Mouse (Mus musculus) neural tube, embryonic 13.5 days (tissue): ENCODE measurements around the gene Eif3c. TPM values are rescaled to one million over a fixed set of nuclear protein-coding genes. Genes with fewer than 3 reads are reported as not detected.

Experiments
- ATAC-seq: fragments of 200-750 bp; cut with Nextera tagmentation; 2 replicates; pipeline ENCODE4 v1.8.0; 2017; ENCODE audit warnings: low read depth, mild to moderate bottlenecking, moderate TSS enrichment, moderate library complexity
- H3K27ac ChIP-seq: fragments of 300-500 bp; sonication (generic); replicated peaks from 2 replicates; pipeline ENCODE4 v1.5.1; 2015; ENCODE audit warnings: moderate library complexity, mild to moderate bottlenecking, inconsistent platforms
- H3K27me3 ChIP-seq: fragments of 300-500 bp; sonication (generic); 2 replicates; pipeline ENCODE4 v1.6.1; 2015; ENCODE audit warnings: mild to moderate bottlenecking, inconsistent platforms
- H3K36me3 ChIP-seq: fragments of 300-500 bp; sonication (generic); 2 replicates; pipeline ENCODE4 v1.6.1; 2015; ENCODE audit warnings: mild to moderate bottlenecking, inconsistent platforms
- H3K4me1 ChIP-seq: fragments of 300-500 bp; sonication (generic); replicated peaks from 2 replicates; pipeline ENCODE4 v1.6.1; 2015; ENCODE audit warnings: inconsistent platforms
- H3K4me2 ChIP-seq: fragments of 300-500 bp; sonication (generic); 2 replicates; pipeline ENCODE4 v1.6.1; 2015; ENCODE audit warnings: inconsistent platforms, mild to moderate bottlenecking, moderate library complexity
- H3K4me3 ChIP-seq: fragments of 300-500 bp; sonication (generic); 2 replicates; pipeline ENCODE4 v1.5.1; 2015; ENCODE audit warnings: mild to moderate bottlenecking, inconsistent platforms
- H3K9ac ChIP-seq: fragments of 300-500 bp; sonication (generic); 2 replicates; pipeline ENCODE4 v1.6.1; 2015; ENCODE audit warnings: moderate library complexity, mild to moderate bottlenecking, inconsistent platforms
- H3K9me3 ChIP-seq: fragments of 300-500 bp; sonication (generic); 2 replicates; pipeline ENCODE4 v1.6.1; 2016; ENCODE audit warnings: inconsistent platforms
- WGBS: fragments of 180-500 bp; shearing (Covaris S2); methylation state at CpG from one replicate; pipeline ENCODE4 v1.1.7; 2015; 5-methylcytosine and 5-hydroxymethylcytosine counted together
- polyA plus RNA-seq: library from polyadenylated mRNA; unstranded; fragments of >200 nt; fragmentation: Nextera tagmentation; extraction: Ambion mirVana; gene quantifications from 2 replicates; pipeline ENCODE4 v1.2.1, GENCODE M21; 2015

The Eif3c gene
- polyA plus RNA-seq, 1 experiment from 2014 or later, result 188 TPM

DNA sequence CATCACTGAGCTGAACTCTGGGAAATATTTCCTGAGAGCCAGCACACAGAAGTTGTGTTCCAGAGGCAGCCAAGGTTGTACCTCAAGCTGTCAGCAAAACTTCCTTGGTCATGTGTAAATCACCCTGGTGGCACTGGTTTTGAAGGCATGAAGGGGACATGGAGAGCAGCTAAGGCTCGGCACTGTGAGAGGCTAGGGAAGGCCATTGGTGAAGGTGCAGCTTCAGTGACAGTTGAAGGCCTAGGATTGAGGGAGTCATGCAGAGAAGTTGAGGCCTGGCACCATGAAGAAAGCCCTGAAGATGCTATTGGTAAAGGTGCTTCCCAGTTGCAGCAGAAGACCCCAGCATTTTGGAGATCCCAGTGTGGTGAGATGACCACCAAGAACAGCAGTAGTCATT is 24.6 kb downstream of the Eif3c start:
- Histone ChIP-seq H3K4me1 (no peaks in the 10 kb centered on the region), H3K4me2 (no peak overlapping the region), H3K9ac (no peak overlapping the region), H3K27ac (no peak overlapping the region), H3K4me3 (no peak overlapping the region), H3K36me3 (peaks cover 26% of the 10 kb centered on the region), H3K27me3 (peaks cover 6% of the 10 kb centered on the region), H3K9me3 (no peaks in the 10 kb centered on the region)
- no peak for ATAC-seq
- WGBS, result 90% methylated on average over 1 of the region's 1 CpGs

DNA sequence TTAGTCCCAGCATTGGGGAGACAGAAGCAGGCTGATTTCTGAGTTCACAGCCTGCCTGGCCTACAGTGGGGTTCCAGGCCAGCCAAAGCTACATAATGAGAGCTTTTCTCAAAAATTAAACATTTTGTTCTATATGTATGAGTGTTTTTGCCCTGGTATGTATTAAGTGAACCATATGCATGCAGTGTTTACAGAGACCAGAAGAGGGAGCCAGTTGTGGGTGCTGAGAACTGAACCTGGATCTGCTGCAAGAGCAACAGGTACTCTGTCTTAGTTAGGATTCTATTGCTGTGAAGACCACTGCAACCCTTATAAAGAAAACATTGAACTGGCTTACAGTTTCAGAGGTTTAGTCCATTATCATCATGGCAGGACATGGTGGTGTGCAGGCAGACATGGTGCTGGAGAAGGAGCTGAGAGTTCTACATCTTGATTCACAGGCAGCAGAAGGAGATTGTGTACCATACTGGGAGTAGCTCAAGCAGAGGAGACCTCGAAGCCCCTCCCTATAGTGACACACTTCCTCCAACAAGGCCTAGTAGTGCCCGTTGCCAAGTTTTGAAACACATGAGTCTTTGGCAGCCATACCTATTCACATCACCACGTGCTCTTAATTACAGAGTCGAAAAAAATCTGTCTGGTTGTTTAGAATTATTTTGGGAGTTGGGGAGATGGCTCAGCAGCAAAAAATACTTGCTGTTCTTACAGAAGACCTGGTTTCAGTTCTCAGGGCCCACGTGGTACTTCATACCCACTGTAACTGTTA is 28.2 kb downstream of the Eif3c start:
- H3K9me3 ChIP-seq, result no peaks in the 10 kb centered on the region
- ATAC-seq, result no peak
- H3K4me2 ChIP-seq, result no peak overlapping the region
- H3K4me3 ChIP-seq, result no peak overlapping the region
- H3K27ac ChIP-seq, result no peak overlapping the region
- H3K9ac ChIP-seq, result no peak overlapping the region
- H3K4me1 ChIP-seq, result peaks cover 11% of the 10 kb centered on the region
- peaks cover 19% of the 10 kb centered on the region for H3K27me3 ChIP-seq
- WGBS, result 87% methylated on average over 5 of the region's 5 CpGs
- no peaks in the 10 kb centered on the region for H3K36me3 ChIP-seq

DNA sequence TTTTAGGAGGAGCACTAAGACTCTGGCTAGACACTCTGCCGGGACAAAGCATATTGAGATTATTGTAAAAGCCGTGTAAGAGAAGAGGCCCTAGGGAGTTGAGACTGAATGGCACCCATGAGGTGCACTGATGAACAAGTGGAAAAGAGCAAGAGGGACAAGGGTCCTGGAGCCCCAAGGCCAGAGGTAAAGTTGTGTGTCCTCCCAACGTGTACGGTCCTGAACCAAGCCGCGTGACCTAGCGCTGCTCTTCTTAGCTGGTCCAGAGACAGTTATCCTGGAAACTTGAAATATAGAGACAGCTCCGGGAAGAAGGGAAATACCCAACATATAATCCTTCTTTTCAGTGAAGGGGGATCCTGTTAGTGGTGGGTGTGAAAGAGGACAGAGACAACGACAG is 29.7 kb downstream of the Eif3c start:
- Histone ChIP-seq H3K36me3 (no peaks in the 10 kb centered on the region), H3K9me3 (no peaks in the 10 kb centered on the region), H3K4me3 (peak overlapping the region; percentile 46), H3K27me3 (peaks cover 19% of the 10 kb centered on the region), H3K27ac (no peak overlapping the region), H3K4me1 (peaks cover 11% of the 10 kb centered on the region), H3K9ac (peak overlapping the region; percentile 77), H3K4me2 (peak overlapping the region; percentile 88)
- WGBS, result 59% methylated on average over 9 of the region's 9 CpGs
- no peak for ATAC-seq

DNA sequence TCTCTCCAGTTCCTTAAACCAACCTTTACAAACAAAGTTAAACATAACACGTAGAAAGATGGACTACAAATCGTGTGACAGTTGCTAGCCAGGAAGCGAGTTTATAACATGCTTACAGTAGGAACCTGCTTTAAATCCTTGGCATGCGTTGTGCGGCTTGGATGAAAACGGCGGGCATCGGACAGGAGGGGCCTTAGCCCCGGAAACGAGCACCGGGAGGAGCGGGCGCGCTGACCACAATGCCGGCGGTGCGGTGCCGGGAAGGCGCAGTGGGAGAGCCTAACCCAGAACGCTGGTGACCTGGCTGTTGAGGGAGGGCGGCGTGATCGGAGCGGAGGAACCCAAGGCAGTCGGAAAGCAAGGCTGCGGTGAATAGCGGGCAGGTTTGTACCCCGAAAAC is 30.4 kb downstream of the Eif3c start:
- H3K4me3 ChIP-seq, result peak overlapping the region; percentile 46
- H3K4me1 ChIP-seq, result peaks cover 11% of the 10 kb centered on the region
- no peak overlapping the region for H3K27ac ChIP-seq
- H3K27me3 ChIP-seq, result peaks cover 19% of the 10 kb centered on the region
- H3K9ac ChIP-seq, result peak overlapping the region; percentile 77
- ATAC-seq, result no peak
- no peaks in the 10 kb centered on the region for H3K36me3 ChIP-seq
- H3K4me2 ChIP-seq, result peak overlapping the region; percentile 88
- 2% methylated on average over 28 of the region's 28 CpGs for WGBS
- no peaks in the 10 kb centered on the region for H3K9me3 ChIP-seq

DNA sequence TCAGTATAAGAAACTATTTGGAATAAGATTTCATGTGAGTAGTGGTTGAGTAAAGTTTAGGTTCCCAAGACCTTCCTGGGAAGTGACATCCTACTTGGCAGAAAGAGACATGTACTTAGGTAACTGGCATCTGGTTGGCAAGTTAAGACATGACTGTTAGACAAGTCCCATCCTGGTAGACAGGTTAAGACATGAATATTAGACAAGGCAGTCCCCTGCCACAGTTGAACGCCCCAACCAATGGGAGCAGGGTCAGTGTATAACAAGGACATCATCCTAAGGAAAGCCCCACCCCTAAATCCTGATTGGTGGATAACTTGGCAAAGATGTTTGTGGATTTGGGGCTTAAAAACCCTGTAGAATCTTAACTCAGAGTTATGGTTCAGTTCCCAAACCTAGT is 32.8 kb downstream of the Eif3c start:
- Histone ChIP-seq H3K9ac (no peak overlapping the region), H3K4me1 (peaks cover 11% of the 10 kb centered on the region), H3K9me3 (no peaks in the 10 kb centered on the region), H3K27ac (no peak overlapping the region), H3K36me3 (no peaks in the 10 kb centered on the region), H3K27me3 (peaks cover 19% of the 10 kb centered on the region), H3K4me3 (no peak overlapping the region), H3K4me2 (no peak overlapping the region)
- ATAC-seq, result no peak
- 65% methylated on average over 1 of the region's 1 CpGs for WGBS

DNA sequence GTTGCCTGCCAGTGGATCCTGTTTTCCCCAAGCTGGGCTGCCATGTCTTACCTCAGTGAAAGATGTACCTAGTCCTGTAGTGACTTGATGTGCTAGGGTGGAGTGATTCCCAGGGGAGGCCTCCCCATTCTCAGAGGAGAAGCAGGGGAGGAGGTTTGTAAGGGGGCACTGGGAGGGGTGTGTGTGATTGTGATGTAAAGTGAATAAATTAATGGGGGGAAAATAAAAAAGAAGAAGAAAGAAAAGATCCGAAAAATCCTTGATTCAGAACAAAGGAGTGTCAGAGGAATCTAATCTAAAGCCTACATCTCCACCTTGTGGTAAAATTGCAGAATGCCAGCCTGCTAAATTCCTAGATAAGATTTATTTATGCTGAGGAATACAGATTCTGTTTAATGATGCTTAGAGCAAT is 38.0 kb downstream of the Eif3c start:
- H3K27ac ChIP-seq, result peak overlapping the region; percentile 67
- no peaks in the 10 kb centered on the region for H3K9me3 ChIP-seq
- peaks cover 4% of the 10 kb centered on the region for H3K4me1 ChIP-seq
- peak; percentile 50; the same call in 1 of the 2 replicates for ATAC-seq
- no peaks in the 10 kb centered on the region for H3K36me3 ChIP-seq
- H3K27me3 ChIP-seq, result no peaks in the 10 kb centered on the region
- H3K9ac ChIP-seq, result peak overlapping the region; percentile 61
- H3K4me3 ChIP-seq, result no peak overlapping the region
- 0% methylated on average over 1 of the region's 1 CpGs for WGBS
- H3K4me2 ChIP-seq, result peak overlapping the region; percentile 32

DNA sequence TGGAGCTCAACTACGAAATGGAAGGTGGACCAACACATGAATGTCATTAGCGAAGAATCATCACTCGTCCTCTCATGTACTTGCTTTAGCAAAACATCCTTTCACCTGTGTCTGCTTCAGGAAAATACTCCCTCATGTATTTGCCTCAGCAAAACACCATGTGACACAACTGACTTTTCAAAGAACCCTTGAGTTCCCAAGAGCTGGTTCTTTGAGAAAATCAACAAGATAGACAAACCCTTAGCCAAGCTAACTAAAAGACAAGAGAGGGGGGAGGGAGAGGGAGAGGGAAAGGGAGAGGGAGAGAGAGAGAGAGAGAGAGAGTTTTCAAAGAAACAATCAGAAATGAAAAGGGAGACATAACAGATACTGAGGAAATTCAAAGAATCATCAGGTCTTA is 42.9 kb downstream of the Eif3c start:
- Histone ChIP-seq H3K9me3 (no peaks in the 10 kb centered on the region), H3K4me3 (no peak overlapping the region), H3K4me2 (no peak overlapping the region), H3K27me3 (no peaks in the 10 kb centered on the region), H3K9ac (no peak overlapping the region), H3K27ac (no peak overlapping the region), H3K36me3 (no peaks in the 10 kb centered on the region), H3K4me1 (peaks cover 4% of the 10 kb centered on the region)
- no peak for ATAC-seq
- WGBS, result 85% methylated on average over 3 of the region's 3 CpGs

DNA sequence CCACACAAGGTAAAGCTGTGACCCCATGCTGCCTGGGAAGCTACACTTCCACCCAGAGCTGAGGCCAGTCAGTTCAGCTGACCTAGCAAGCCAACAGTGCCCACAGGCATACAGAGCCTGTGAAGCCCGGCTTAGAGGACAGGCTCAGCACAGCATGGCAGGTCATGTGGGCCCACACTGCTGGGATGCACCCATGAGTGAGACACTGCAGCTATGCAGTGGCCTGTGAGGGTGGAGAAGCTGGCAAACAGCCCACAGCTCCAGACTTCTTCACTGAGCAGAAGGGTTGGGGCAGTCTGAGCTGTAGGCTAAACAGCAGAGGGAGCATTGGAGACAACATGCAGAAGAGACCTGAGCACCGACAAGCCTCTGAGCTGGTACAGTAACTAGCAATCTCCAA is 46.7 kb downstream of the Eif3c start:
- Histone ChIP-seq H3K27ac (no peak overlapping the region), H3K4me3 (no peak overlapping the region), H3K4me1 (no peaks in the 10 kb centered on the region), H3K4me2 (no peak overlapping the region), H3K9me3 (no peaks in the 10 kb centered on the region), H3K9ac (no peak overlapping the region), H3K27me3 (no peaks in the 10 kb centered on the region), H3K36me3 (no peaks in the 10 kb centered on the region)
- ATAC-seq, result no peak
- whole genome bisulfite sequencing, result 70% methylated on average over 2 of the region's 2 CpGs

DNA sequence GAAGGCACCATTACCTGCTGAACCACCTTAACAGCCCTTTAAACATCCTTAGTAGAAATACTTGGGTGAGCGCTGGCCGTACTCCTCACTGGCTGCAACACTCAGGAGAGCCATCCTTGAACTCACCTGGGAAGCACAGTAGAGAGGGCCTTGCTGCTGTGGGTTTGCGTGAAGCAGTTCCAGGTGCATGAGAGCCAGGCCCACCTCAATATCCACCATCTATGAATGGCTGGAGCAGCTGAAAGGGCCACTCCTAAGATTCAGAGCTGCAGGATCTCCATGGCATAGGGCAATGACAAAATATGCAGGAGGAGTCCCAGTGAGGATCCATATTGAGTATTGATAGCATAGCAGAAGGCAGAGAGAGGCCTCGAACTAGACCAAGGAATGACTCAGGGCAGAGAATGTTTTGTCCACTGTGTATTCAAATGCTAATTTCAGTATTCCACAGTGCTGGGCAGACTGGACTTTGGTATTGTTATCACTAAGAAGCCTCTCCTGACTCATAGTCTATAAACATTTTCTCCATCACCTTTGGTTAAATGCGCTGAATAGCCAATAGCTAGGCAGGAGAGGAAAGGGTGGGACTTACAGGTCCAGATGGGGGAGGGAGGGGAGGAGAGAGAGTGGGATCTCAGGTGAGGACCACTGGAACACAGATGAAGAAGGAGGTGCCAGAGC is 47.8 kb downstream of the Eif3c start:
- no peak overlapping the region for H3K27ac ChIP-seq
- no peaks in the 10 kb centered on the region for H3K36me3 ChIP-seq
- WGBS, result 85% methylated on average over 5 of the region's 5 CpGs
- no peak overlapping the region for H3K9ac ChIP-seq
- H3K4me3 ChIP-seq, result no peak overlapping the region
- H3K4me2 ChIP-seq, result no peak overlapping the region
- H3K4me1 ChIP-seq, result no peaks in the 10 kb centered on the region
- ATAC-seq, result no peak
- no peaks in the 10 kb centered on the region for H3K9me3 ChIP-seq
- H3K27me3 ChIP-seq, result no peaks in the 10 kb centered on the region

DNA sequence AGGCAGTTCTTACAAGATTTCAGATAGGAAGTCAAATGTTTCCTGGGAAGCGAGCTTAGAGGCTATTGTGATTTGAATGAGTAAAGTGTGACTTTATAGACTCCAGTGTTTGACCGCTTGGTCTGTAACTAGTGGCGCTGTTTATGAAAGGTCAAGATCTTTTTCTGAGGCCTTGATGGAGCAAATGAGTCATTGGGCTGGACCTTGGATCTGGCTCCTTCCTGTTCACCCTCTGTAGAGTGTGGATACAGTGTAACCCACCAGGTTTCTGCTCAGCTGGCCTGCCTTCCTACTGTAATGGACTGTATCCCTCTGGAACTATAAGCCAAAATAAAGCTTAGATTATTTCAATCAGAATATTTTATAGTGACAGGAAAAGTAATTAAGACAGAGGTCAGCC is 54.9 kb downstream of the Eif3c start:
- WGBS, result 73% methylated on average over 3 of the region's 3 CpGs

DNA sequence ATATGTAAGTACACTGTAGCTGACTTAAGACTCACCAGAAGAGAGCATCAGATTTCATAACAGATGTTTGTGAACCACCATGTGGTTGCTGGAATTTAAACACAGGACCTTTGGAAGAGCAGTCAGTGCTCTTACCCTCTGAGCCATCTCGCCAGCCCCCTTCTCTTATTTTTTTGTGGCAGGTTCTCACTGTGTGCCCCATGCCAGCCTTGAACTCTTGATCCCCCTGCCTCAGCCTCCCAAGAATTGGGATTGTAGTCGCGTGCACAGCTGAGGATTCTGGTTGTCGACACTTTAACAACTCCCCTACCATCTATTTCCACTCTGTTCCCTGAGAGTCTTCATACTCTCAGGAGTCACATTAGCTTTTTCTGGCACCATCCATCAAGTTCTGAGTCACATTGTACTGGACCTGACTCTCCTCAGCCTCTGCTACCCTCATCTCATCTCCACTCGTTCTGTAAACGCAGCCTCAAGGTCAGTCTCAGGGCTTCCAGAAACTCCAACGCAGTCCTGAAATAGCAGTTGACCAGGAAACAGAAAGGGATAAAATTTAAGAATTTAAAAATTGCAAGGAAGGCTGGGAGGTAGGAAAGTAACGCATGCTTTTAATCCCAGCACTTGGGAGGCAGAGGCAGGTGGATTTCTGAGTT is 59.0 kb downstream of the Eif3c start:
- Histone ChIP-seq H3K36me3 (no peaks in the 10 kb centered on the region), H3K27ac (no peak overlapping the region), H3K27me3 (no peaks in the 10 kb centered on the region), H3K4me3 (no peak overlapping the region), H3K9me3 (no peaks in the 10 kb centered on the region), H3K4me2 (no peak overlapping the region), H3K4me1 (peaks cover 7% of the 10 kb centered on the region), H3K9ac (no peak overlapping the region)
- no peak for ATAC-seq
- WGBS, result 82% methylated on average over 8 of the region's 8 CpGs

More for the DNA sequence above, 54.9 kb downstream of the Eif3c start:
- H3K36me3 ChIP-seq, result no peaks in the 10 kb centered on the region
- H3K4me1 ChIP-seq, result no peaks in the 10 kb centered on the region
- ATAC-seq, result no peak
- H3K27ac ChIP-seq, result no peak overlapping the region
- H3K4me2 ChIP-seq, result no peak overlapping the region
- no peaks in the 10 kb centered on the region for H3K9me3 ChIP-seq
- H3K27me3 ChIP-seq, result no peaks in the 10 kb centered on the region
- H3K4me3 ChIP-seq, result no peak overlapping the region
- no peak overlapping the region for H3K9ac ChIP-seq

DNA sequence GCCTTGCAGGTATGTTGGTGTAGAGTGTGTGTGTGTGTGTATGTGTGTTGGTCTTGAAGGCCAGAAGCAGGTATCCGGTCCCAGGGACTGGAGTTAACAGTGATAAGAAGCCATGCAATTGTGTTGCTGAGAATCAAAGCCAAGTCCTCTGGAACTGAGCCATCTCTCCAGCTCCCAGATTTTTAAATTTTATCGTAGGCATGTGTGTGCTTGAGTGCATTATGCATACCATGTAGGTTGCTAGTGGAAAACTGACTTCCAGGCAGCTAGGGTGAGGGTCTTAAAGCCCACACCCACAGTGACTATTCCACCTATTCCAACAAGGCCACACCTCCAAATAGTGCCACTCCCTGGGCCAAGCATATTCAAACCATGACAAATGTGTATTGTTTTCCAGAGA is 61.3 kb downstream of the Eif3c start:
- no peak for ATAC-seq
- H3K27me3 ChIP-seq, result no peaks in the 10 kb centered on the region
- no peak overlapping the region for H3K9ac ChIP-seq
- no peak overlapping the region for H3K4me2 ChIP-seq
- H3K4me1 ChIP-seq, result peaks cover 24% of the 10 kb centered on the region
- no peak overlapping the region for H3K4me3 ChIP-seq
- 87% methylated on average over 2 of the region's 2 CpGs for WGBS
- peaks cover 13% of the 10 kb centered on the region for H3K36me3 ChIP-seq
- H3K27ac ChIP-seq, result no peak overlapping the region
- no peaks in the 10 kb centered on the region for H3K9me3 ChIP-seq
